Mouse (Mus musculus): ENCODE data around the gene Serpine1. TPM values are rescaled to one million over a fixed set of nuclear protein-coding genes. Genes with fewer than 3 reads are reported as not detected.
A peak's percentile ranks its signal among the peaks of the same experiment; 100 is the strongest.

The Serpine1 gene
- total and polyA plus RNA-seq, 3 experiments, result 1.9 to 92.3 (median 18.6) TPM

- DNase-seq (ENCODE audit: low spot score) (no peak), ATAC-seq (ENCODE audit: extremely low read depth, insufficient number of reproducible peaks, low FRiP score, poor library complexity, severe bottlenecking) (no peak)
- H3K36me3 ChIP-seq (replicated peaks), result no peaks in the 10 kb centered on the region
- H3K4me3 ChIP-seq (ENCODE audit: low read depth, low read length), result no peak overlapping the region
- peaks cover 11% of the 10 kb centered on the region for H3K9me3 ChIP-seq (replicated peaks)
- TF ChIP-seq POLR2AphosphoS5 (IDR thresholded peaks at IDR 0.05; ENCODE audit: insufficient replicate concordance, low read depth, low read length), result no peak
- H3K27me3 ChIP-seq (ENCODE audit: insufficient read depth, low read length), result peaks cover 4% of the 10 kb centered on the region; the same call in 1 of the 2 replicates
- H3K4me1 ChIP-seq (ENCODE audit: insufficient read depth, low read depth, low read length), result peaks cover 35% of the 10 kb centered on the region
Observed at GRCm38 (mm10) chr5:137087410-137087809, 15.3 kb upstream of the Serpine1 start.

GRCm38 (mm10) chr5:137085731-137086130 is 13.7 kb upstream of the Serpine1 start:
- ATAC-seq (ENCODE audit: extremely low read depth, insufficient number of reproducible peaks, low FRiP score, poor library complexity, severe bottlenecking) (no peak), DNase-seq (ENCODE audit: low spot score) (no peak)
- Histone ChIP-seq H3K9me3 (replicated peaks) (peaks cover 11% of the 10 kb centered on the region), H3K4me3 (ENCODE audit: low read depth, low read length) (no peak overlapping the region), H3K27me3 (ENCODE audit: insufficient read depth, low read length) (no peaks in the 10 kb centered on the region), H3K36me3 (replicated peaks) (no peaks in the 10 kb centered on the region), H3K4me1 (ENCODE audit: insufficient read depth, low read depth, low read length) (peaks cover 34% of the 10 kb centered on the region)
- TF ChIP-seq POLR2AphosphoS5 (IDR thresholded peaks at IDR 0.05; ENCODE audit: insufficient replicate concordance, low read depth, low read length), result no peak
- TF ChIP-seq GATA2 (IDR thresholded peaks at IDR 0.05; ENCODE audit: borderline replicate concordance, low read depth, low read length), result no peak
- no peak for TF ChIP-seq TAL1 (conservative IDR thresholded peaks at IDR 0.05; ENCODE audit: low read depth, low read length)
- no peak for TF ChIP-seq GATA1 (IDR thresholded peaks at IDR 0.05; ENCODE audit: borderline replicate concordance, low read length)
- TF ChIP-seq CTCF (IDR thresholded peaks at IDR 0.05; ENCODE audit: low read depth, low read length), result no peak

GRCm38 (mm10) chr5:137085021-137085420 is 13.0 kb upstream of the Serpine1 start:
- Histone ChIP-seq H3K27me3 (ENCODE audit: insufficient read depth, low read length) (no peaks in the 10 kb centered on the region), H3K4me3 (ENCODE audit: low read depth, low read length) (no peak overlapping the region; the same call in 1 of the 2 replicates), H3K9me3 (replicated peaks) (peaks cover 11% of the 10 kb centered on the region), H3K4me1 (ENCODE audit: insufficient read depth, low read depth, low read length) (peaks cover 38% of the 10 kb centered on the region), H3K36me3 (replicated peaks) (no peaks in the 10 kb centered on the region)
- no peak for TF ChIP-seq TAL1 (conservative IDR thresholded peaks at IDR 0.05; ENCODE audit: low read depth, low read length)
- TF ChIP-seq CTCF (IDR thresholded peaks at IDR 0.05; ENCODE audit: low read depth, low read length), result no peak
- no peak for TF ChIP-seq GATA1 (IDR thresholded peaks at IDR 0.05; ENCODE audit: borderline replicate concordance, low read length)
- TF ChIP-seq POLR2AphosphoS5 (IDR thresholded peaks at IDR 0.05; ENCODE audit: insufficient replicate concordance, low read depth, low read length), result no peak
- no peak for TF ChIP-seq GATA2 (IDR thresholded peaks at IDR 0.05; ENCODE audit: borderline replicate concordance, low read depth, low read length)
- DNase-seq (ENCODE audit: low spot score) (peak; percentile 62), ATAC-seq (ENCODE audit: extremely low read depth, insufficient number of reproducible peaks, low FRiP score, poor library complexity, severe bottlenecking) (peak; percentile 68)

- ATAC-seq (ENCODE audit: extremely low read depth, insufficient number of reproducible peaks, low FRiP score, poor library complexity, severe bottlenecking) (no peak), DNase-seq (ENCODE audit: low spot score) (no peak)
- no peak for TF ChIP-seq GATA1 (IDR thresholded peaks at IDR 0.05; ENCODE audit: borderline replicate concordance, low read length)
- no peak for TF ChIP-seq POLR2AphosphoS5 (IDR thresholded peaks at IDR 0.05; ENCODE audit: insufficient replicate concordance, low read depth, low read length)
- no peak for TF ChIP-seq GATA2 (IDR thresholded peaks at IDR 0.05; ENCODE audit: borderline replicate concordance, low read depth, low read length)
- no peak for TF ChIP-seq CTCF (IDR thresholded peaks at IDR 0.05; ENCODE audit: low read depth, low read length)
- TF ChIP-seq TAL1 (conservative IDR thresholded peaks at IDR 0.05; ENCODE audit: low read depth, low read length), result no peak
Observed at GRCm38 (mm10) chr5:137083051-137083450, 11.0 kb upstream of the Serpine1 start.

GRCm38 (mm10) chr5:137079849-137080248 is 7.8 kb upstream of the Serpine1 start:
- Histone ChIP-seq H3K4me3 (ENCODE audit: low read depth, low read length) (no peak overlapping the region), H3K9me3 (replicated peaks) (no peaks in the 10 kb centered on the region), H3K36me3 (replicated peaks) (no peaks in the 10 kb centered on the region), H3K4me1 (ENCODE audit: insufficient read depth, low read depth, low read length) (peaks cover 52% of the 10 kb centered on the region), H3K27me3 (ENCODE audit: insufficient read depth, low read length) (no peaks in the 10 kb centered on the region)
- ATAC-seq (ENCODE audit: extremely low read depth, insufficient number of reproducible peaks, low FRiP score, poor library complexity, severe bottlenecking), result no peak
- no peak for DNase-seq (ENCODE audit: low spot score)
- TF ChIP-seq GATA2 (IDR thresholded peaks at IDR 0.05; ENCODE audit: borderline replicate concordance, low read depth, low read length) (no peak), TAL1 (conservative IDR thresholded peaks at IDR 0.05; ENCODE audit: low read depth, low read length) (no peak), POLR2AphosphoS5 (IDR thresholded peaks at IDR 0.05; ENCODE audit: insufficient replicate concordance, low read depth, low read length) (no peak), GATA1 (IDR thresholded peaks at IDR 0.05; ENCODE audit: borderline replicate concordance, low read length) (no peak), CTCF (IDR thresholded peaks at IDR 0.05; ENCODE audit: low read depth, low read length) (no peak)

More at GRCm38 (mm10) chr5:137083051-137083450, 11.0 kb upstream of the Serpine1 start:
- no peak overlapping the region for H3K4me3 ChIP-seq (ENCODE audit: low read depth, low read length)
- peaks cover 11% of the 10 kb centered on the region for H3K9me3 ChIP-seq (replicated peaks)
- no peaks in the 10 kb centered on the region for H3K36me3 ChIP-seq (replicated peaks)
- peaks cover 45% of the 10 kb centered on the region for H3K4me1 ChIP-seq (ENCODE audit: insufficient read depth, low read depth, low read length)
- H3K27me3 ChIP-seq (ENCODE audit: insufficient read depth, low read length), result no peaks in the 10 kb centered on the region

GRCm38 (mm10) chr5:137078616-137079015 is 6.5 kb upstream of the Serpine1 start:
- H3K4me1 ChIP-seq (ENCODE audit: insufficient read depth, low read depth, low read length), result peaks cover 54% of the 10 kb centered on the region
- H3K9me3 ChIP-seq (replicated peaks), result no peaks in the 10 kb centered on the region
- no peaks in the 10 kb centered on the region for H3K36me3 ChIP-seq (replicated peaks)
- DNase-seq (ENCODE audit: low spot score), result no peak
- no peaks in the 10 kb centered on the region for H3K27me3 ChIP-seq (ENCODE audit: insufficient read depth, low read length)
- ATAC-seq (ENCODE audit: extremely low read depth, insufficient number of reproducible peaks, low FRiP score, poor library complexity, severe bottlenecking), result no peak
- no peak overlapping the region for H3K4me3 ChIP-seq (ENCODE audit: low read depth, low read length)
- TF ChIP-seq TAL1 (conservative IDR thresholded peaks at IDR 0.05; ENCODE audit: low read depth, low read length) (no peak), POLR2AphosphoS5 (IDR thresholded peaks at IDR 0.05; ENCODE audit: insufficient replicate concordance, low read depth, low read length) (no peak), GATA1 (IDR thresholded peaks at IDR 0.05; ENCODE audit: borderline replicate concordance, low read length) (no peak), CTCF (IDR thresholded peaks at IDR 0.05; ENCODE audit: low read depth, low read length) (no peak), GATA2 (IDR thresholded peaks at IDR 0.05; ENCODE audit: borderline replicate concordance, low read depth, low read length) (no peak)
